Mouse (Mus musculus) megakaryocyte, embryonic 14.5 days (primary cell): Measurements from ENCODE around the gene Zfp456.

Source experiments
- FLI1 ChIP-seq: IDR thresholded peaks from 2 replicates; pipeline ENCODE4 v1.6.1; 2012; ENCODE audit warnings: low read length, inconsistent platforms, mixed read lengths
- GATA1 ChIP-seq: IDR thresholded peaks from 3 replicates; pipeline ENCODE4 v1.6.1; 2012; ENCODE audit warnings: mixed read lengths, low read length, inconsistent platforms, borderline replicate concordance

GRCm38 (mm10) chr13:67420558-67421206 lies 45.1 kb upstream of the Zfp456 start:
- TF ChIP-seq GATA1 (no peak), FLI1 (no peak)
